Mouse (Mus musculus): ENCODE results near the gene Gsdme. TPM values are rescaled to one million over a fixed set of nuclear protein-coding genes. Genes with fewer than 3 reads are reported as not detected.

Gene Gsdme
- 10 to 100 TPM; 16.9 to 17.6 TPM for polyA plus RNA-seq (2017; shearing (Covaris generic))

DNA sequence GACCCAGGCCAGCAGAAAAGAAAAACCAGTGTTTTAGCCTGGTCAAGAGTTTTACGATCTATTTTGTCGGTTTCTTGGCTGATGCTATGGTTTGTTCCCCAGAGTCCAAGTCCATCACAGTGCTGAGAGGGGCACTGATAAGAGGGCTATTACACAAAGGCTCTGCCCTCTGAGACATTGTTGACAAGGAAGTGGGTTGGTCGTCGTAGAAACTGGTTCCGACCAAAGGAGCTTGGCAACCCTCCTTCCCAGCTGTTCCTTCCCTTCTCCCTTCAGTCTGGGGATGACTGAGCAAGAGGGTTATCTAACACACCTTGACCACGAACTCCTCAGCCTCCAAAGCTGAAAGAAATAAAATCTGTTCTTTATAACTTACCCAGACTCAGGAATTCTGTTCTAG is at the start of gene Gsdme:
Gene Gsdme (minus strand): TSS at position 193 of the 400 bp plus-strand sequence.
- no peak for ATAC-seq

DNA sequence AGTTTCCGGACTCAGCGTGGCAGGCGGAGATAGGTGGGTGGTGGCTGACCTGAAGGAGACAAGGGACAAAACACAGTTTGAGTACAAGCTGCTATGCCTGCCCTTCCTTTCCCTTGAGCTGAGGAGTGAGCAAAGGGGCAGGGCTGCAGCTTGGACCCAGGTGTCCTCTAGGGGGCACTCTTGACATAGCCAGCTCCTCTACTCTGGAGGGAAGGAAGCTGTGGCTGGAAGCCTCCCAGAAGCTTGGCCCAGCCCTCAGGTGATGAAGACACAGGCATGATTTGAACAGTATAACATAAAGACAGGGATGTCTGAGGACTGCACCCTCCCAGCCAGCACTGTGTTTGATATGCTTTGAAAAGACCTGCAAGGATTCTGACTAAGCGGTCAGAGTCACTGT is 49.0 kb upstream of the Gsdme start:
- ATAC-seq: peak; percentile 88

DNA sequence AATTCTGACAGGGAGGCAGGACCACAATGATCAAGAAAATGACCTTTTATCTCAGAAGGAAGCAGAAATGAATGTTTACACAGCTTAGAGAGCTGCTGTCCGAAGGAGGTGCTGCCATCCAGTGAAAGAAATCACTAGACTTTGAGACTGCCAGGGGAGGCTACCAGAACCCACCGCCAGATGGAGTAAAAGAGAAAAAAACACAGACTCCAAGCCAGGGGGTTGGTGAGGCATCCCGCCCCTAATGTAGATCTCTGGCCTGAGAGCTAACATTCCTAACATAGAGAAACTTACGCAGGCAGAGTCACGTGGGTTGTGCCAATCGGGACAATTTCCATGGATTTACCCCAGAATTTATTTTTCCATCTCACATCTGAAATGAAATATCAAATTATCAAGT is 45.4 kb upstream of the Gsdme start:
- no peak for ATAC-seq

DNA sequence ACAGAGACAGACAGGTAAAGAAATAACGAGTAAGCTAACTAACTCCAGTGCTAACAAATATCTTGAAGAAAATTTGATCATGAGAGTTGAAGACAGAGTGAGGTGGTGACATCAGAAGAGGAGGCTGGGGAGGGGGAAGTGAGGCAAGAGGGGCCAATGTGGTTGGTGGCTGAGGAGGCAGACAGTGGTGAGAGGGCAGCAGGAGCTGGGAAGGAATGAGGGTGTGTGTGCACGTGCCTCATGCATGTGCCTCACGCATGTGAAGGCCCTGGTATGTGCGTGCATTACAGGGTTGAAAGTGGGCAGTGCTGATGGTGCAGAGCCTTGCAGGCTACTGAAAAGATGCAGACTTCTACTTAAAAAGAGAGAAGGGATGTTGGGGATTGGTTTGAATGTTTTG is 43.0 kb upstream of the Gsdme start:
- no peak for ATAC-seq

DNA sequence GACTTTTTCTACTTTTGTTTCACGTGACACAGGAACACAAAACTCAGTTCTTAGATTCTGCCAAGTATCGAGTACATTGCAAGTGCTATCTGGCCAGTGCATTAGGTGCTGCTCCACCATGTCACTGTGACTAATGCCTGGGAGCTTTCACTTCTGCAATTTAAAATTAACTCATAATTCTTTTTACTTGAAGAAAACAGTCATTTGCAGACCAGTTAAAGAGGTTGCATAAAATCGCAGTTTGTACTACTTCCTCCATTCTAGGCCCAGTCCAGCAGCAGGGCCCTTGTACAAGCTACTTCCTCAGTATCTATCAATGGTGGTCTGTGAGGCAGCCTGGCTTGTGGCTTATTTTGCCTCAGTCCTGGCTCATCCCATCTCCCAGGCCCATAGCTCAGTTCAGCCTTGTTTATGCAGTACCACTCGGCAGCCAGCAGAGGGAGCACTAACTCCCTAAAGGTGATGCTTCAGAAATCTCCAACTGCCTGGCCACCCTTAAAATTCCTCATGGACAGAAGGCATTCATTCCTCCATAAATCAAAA is 41.4 kb upstream of the Gsdme start:
- peak; percentile 54 for ATAC-seq

DNA sequence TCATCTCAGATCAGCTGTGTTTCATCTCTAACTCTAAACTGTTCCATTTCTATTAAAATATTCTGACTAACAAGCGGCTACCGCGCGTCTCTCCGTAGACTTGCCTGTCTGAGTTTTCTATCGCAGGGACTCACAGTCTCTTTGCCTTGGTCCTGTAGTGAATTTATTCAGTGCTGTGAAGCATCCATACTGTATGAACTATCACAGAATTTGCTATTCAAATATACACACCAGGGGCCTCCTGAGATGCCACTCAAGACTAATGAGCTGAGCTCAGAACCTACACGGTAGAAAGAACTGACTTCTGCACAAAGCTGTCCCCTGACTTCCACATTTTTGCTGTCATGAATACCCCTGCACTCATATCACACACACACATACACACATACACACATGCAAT is 37.5 kb upstream of the Gsdme start:
- ATAC-seq: no peak

DNA sequence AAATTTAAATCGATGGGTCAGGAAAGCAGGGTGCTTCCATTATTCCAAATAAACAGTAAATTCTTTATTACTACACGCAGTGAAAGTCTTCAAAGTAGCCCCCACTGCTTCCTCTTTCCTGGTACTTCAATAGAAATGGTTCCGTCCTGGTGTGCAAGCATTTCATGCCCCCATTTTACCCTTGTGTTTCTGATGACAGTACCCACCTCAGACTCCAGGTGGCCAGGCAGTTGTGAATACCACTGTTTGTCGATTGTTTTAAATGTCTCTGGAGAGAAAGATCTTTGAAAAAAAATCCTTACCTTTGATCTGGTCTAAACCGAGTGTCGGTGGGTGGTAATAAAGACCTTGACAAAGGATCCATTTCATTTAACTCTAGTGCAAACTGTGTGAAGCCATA is 37.0 kb upstream of the Gsdme start:
- no peak for ATAC-seq

DNA sequence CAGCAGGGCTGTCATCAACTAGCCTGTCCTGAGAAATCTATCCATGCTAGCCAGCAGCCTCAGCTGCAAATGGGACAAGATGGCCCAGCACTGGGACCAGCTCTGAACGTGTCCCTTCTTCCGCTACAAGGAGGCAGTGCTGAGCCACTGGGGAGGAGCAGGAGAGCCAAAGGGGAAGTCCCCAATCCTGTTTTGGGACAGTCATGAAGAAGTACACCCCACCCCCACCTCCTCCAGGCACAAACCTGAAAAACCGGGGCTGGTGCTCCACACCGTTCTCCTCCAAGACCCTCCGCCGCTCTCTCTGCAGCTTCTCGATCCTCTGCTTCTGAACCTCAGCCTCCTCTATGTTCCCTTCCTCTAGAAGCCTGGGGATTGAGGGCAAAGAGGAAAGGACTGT is 35.4 kb upstream of the Gsdme start:
- ATAC-seq: no peak

DNA sequence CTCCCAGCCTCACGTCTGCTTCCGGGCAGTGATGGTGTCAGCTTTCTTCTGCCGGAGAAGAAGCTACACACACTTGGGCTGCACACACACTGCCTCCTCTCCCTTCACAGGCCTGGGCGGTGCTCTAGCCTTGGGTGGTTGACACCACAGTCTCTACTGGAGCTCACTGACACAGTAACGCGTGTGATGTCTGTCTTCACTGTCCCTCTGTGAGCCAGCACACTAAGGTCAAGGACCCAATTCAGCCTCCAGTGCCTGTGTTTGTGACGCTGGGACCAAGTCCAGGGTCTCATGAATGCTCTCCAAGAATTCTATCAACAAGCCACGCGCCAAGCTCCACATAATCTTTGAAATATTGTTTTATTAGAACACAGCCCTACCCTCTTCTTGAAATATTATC is 34.0 kb upstream of the Gsdme start:
- ATAC-seq: no peak

DNA sequence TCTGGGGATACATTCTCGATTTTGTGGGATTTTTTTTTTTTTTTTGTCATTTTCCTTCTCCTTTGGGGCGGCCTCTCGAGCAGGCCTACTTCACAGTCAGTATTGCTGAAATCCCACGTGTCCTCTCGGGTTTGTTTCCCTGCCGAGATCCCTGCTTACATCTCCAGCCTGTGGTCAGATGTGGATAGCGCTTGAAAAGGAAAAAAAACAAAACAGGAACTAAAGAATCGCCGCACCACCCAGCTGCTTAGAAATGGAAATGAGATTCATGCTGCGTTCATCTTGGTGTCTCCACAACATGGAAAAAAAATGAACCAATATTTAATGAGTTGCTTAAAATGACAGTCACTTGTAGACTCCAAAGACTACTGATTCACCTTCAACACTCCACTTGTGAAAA is 31.5 kb upstream of the Gsdme start:
- no peak for ATAC-seq

DNA sequence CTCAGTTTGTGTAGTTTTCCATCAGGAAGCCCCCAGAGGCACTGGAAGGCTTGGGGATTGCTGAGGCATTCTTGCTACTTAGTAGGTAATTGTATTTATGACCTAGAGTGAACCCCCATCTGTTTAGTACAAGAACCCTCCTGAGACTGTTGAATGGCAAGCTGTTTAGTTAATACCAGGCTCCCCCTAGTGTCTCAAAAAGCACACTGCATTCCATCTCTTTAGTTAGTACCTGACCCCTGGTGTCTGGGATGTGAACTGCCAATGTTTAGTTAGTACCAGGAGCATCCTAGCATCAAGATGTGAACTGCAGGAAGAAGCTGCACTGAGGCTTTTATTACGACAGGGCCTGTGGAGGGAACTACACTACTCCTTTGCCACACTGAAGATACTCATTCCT is 30.5 kb upstream of the Gsdme start:
- peak; percentile 92 for ATAC-seq

DNA sequence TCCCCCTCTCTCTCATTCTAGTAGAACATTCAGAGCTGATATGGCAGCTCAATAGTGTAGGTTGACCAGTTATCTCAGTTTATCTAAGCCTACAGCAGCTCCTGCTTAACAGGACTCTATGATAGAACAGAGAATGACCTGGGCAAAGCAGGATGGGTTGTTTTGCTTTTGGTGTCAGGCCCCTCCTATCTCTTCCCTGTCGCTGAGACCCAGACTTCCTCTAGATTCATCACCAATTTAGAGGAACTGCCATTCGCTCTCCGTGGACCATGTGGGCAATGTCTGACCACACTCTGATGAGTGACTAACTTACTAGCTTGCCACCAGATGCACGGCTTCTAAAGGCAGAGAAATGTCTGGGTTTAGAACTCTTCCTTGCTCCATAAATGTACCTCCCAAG is 28.0 kb upstream of the Gsdme start:
- no peak for ATAC-seq

DNA sequence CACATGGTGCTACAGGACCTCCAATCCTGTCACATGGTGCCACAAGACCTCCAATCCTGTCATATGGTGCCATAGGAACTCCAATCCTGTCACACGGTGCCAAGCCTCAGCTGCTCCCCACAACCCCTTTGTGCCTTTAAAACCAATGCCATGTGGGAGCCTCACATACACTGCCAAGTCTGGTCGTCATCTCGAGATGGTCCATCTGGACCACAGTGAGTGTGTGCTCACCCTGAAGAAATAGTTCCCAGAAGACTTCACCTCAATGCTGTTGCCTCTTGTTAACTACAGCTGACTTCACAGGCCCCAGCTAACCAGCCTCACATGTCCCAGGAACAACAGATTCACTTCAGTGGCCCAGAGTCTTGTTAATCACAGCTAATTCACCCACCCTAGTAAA is 23.2 kb upstream of the Gsdme start:
- no peak for ATAC-seq

DNA sequence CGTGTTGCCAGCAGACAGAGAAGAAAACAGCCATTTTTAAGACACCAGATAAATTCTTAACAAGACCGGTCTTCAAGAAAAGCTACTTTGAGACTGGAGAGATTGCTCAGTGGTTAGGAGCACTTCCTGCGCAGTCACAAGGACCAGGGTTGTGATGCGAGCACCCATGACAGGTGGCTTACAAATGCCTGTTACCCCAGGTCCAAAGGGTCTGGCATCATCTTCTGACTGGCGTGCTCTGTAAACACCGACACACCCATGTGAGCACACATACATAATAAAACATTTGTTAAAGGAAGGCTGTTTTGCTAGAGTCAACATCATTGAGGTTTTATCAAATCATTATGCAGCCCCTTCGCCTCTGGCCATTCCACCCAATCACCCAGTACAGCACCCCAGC is 16.0 kb upstream of the Gsdme start:
- no peak for ATAC-seq

DNA sequence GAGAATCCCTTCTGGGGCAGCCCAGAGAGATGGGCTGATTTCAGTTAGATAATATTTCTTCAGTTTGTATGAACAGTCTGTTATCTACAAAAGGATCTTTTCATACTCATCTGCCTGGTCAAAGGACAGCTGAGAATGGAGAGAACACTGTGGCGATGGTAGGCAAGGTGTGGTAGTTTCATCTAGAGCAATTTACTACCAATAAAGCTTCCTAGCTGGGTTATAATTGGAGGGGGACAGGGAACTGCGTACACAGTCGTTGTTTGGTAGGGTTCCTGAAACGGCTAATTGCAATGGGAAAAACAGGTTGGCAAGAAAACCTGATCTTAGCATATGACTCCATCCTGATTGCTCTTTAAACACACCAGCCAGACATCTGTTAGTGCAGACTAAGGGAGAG is 10.3 kb upstream of the Gsdme start:
- no peak for ATAC-seq

DNA sequence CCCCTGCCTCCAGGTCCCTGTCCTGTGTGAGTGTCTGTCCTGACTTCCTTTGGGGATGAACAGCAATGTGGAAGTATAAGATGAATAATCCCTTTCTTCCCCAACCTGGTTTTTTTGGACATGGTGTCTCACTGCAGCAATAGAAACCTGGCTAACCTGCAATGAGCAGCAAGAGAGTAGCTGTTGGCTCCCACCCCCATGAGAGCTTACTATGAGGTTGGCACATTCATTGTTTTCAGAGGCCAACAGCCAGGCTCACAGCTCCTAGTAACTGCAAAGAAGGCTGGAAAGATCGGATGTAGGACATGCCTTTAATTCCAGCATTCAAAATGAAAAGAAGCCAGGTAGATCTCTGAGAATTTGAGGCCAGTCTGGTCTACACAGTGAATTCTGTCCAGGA is 9.8 kb upstream of the Gsdme start:
- ATAC-seq: no peak

DNA sequence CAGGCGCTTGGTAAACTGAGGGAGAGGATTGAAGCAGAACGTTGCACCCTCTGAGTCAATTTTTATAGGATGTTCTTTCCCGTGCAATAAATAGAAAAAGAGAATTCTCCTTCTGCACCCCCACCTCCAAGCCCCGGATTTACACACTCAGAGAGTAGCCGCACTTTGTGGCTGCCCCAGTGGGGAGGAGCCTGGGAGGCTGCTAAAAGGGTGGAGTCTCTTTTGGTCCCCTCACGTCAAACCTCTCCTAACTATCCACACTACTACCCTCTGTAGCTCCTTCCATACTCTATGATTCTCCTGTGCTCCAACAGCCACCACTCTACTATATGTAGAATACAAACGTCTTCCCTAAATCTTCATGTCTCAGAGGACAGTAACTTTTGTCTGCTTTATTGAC is 1.4 kb downstream of the Gsdme start:
- no peak for ATAC-seq

DNA sequence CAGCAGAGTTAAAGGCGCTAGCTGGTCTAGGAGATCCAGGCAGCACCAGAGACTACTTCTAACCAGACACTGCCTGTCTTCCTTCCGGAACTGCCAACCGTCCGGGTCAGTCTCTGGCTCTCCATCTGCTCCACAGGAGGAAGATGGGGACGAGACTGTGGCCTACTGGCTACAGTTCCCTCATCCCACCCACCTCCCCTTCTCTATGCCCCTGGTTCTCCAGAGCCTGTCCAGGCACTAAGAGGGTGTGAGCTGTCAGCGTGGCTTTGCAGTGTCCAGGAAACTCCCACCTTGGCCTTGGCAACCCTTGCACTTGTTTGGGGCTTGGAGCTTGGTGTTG is 1.8 kb downstream of the Gsdme start:
- ATAC-seq: no peak

DNA sequence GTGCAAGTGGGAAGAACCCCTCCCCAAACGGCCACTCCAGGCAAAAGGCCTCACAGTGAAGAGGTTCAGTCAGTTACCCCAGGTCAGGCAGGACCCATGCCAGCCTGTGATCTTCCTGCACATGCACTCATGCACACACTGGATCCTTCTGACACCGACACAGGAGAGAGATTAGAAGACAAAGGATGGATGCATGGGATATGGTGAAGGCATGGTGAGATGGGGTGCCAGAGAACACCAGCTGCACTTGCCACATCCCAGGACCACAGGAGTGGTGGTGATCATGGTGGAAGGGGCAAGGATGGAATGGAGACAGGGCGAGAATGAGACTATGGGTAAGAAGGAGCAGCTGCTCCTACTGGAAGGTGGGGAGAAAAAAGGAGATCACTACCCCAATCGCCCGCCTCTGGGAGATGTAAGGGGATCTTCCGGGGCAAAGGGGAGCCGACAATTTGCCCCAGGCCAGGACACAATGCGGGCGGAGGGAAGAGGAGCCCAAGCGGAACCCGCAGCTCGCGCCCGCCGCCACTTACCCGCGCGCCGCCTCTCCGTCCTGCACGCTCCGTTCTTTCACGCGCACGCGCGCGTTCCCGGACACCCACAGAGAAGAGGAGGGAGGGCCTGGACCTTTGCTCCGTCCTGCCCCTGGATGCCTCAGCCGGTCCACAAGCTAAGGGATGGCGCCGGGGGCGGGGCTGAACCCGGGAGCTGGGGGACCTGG is 2.3 kb downstream of the Gsdme start:
- ATAC-seq: peak; percentile 63

DNA sequence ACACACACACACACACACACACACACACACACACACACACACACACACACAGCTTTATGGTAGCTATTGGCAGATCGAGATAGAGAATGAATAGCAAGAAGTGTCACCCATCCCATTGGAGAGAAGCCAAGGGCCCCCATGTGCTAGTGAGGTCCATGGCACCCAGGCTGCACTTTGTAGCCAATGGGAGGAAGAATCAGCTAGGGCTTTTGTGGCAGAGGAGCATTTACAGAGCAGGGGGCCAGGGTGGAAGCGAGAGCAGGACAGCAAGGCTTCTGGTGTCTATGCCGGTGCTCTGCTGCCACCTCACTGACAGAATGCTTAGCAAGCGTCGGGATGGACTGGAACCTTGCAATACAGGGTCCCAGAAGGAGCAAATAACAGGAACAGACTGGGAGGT is 8.3 kb downstream of the Gsdme start:
- no peak for ATAC-seq

DNA sequence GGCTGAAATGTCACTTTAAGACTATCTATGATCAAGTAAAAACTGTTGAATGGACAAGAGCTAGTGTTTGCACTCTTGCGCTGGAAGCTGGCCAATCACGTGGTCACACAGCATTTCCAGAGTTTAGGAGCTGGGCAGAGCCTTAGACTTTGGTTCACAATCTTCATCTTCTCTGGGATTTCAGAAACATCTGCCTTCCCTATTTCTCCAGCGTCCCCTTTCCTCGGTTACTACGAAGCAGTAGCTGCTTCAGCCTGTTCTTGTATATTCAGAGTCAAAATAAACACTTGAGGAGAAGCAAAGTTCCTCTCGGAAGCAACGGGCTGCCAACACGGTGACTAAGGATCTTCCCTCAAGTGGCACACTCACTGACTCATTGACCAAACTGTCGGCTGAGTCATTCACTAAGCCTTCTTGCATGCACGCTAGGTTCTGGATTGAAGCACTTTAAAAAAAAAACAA is 8.9 kb downstream of the Gsdme start:
- ATAC-seq: no peak

DNA sequence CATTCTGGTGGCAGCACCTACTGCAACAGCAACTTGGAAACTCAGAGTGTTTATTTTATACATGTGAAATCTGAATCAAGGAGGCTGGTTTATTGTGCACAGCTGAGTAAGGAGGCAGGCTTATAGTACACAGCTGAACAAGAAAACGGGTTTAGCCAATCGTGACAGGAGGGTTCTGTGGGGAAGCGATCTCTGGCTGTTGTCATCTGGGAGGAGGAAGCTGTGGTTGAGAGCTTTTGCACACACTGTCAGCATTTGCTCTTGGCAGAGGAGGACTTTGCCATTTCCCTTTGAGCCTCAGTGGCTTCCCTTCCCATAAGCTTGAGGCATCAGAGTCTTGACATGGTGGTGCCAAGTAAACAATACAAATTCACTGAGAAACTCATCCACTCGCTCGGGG is 11.0 kb downstream of the Gsdme start:
- peak; percentile 73 for ATAC-seq

DNA sequence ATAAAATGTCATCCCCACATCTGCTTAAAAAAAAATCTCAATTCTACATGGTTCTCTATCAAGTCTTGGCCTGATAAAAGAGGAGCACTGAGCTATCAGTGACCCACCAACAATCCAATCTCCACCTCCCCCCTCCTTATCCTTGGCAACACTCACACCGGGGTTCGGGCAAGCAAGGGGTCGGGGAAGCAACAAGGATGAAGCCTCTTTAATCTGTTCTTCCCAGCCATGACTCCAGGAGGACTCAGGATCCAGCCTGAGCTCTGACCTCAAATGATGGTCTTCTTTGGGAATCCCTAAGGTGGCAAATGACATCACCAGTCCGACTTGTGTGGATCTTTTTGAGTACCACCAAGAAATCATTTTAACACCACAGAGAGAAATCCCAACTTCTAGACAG is 15.9 kb downstream of the Gsdme start:
- no peak for ATAC-seq

DNA sequence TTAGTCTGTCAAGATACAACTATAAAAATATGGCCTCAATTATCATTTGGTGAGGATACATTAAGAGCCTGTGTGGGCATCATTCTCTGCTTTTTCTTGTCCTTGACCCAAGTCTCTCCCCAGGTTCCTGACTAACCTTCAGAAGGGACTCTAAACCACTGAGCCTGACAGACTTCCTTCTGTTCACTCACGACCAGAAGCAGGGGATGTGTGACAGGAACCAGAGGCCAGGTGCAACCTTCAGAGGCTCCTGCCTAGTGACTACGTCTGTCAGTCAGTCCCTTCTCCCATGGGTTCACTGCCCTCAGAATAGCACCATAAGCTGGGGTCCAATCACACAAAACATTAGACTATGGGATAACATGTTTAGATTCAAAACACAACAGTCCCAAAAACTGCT is 16.3 kb downstream of the Gsdme start:
- no peak for ATAC-seq

DNA sequence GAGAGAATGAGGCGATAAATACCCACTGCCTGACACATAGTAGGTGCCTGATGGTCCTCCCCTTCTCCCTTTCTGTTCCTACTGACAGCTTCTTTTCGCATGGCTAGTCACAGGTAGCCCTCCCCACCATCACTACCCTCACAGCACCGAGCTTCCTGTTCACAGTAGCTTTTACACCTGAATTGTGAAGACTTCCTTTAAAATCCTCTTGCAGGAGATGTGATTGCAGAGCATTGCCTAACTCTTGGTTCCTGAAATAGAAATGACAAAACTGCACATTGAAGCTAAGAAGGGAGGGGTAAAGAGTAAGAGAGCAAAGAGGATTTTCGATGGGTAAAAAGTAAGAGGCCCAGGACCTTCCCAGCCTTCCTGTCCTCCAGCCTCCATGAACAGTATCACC is 18.7 kb downstream of the Gsdme start:
- no peak for ATAC-seq

All from activated CD4-positive, CD25-positive, alpha-beta regulatory T cell, adult 4 months (primary cell).